In the genomic region with DNA sequence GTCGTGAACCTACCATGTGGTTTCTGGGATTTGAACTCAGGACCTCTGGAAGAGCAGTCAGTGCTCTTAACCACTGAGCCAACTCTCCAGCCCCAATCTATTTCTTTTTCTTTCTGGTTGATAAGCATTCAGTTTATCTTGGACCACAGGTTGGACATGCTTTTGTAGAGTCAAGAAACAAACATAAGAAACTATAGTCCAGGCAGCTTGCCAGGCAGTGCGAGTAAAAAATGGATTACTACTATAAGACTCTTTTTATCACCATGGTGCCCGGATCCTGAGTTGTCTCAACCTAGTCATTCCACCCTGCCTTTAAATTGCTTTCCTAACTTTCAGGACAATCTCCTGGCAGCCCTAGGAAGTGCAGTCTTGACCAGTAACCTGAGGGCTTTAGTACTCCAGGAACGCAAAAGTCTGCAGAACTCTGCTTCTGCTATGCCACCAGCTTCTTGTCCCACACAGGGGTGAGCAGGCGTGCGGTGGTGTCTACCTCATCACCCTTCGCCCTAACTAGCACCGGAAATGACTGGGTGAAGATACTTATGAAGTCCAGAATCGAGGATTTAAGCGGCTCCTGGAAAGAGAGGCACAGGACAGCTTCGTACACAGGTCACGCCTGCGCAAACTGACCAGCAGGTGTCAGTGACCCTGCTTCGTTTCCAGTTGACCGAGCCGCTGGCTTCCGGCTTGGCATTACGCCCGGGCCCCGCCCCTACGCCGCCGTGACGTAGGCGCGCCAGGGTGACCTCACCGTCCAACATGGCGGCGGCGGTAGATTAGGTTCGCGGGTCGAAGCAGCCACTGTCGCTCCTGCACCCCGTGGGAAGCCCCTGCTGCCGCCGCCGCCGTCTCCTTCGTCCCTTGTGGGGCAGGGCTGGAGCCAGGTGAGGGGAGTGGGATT, we compare ENCODE assay signal across 8 mouse cellular contexts. TPM values are rescaled to one million over a fixed set of nuclear protein-coding genes. Genes with fewer than 3 reads are reported as not detected.
DNase-seq lines count a peak whose midpoint lies in the region; ATAC-seq and TF ChIP-seq lines count a peak whose summit lies in the region.

Bcl2l13 (plus strand) TSS at position 739 of the 901 bp plus-strand sequence.

- peak within 1 kb of the TSS; percentile 95 for H3K4me3 ChIP-seq in C2C12 (ENCODE audit: insufficient read depth, poor library complexity, severe bottlenecking)
- peak within 1 kb of the TSS; percentile 95 for H3K4me3 ChIP-seq in heart, embryonic 13.5 days
- H3K4me3 ChIP-seq in liver, embryonic 12.5 days: peak within 1 kb of the TSS; percentile 85
- H3K4me3 ChIP-seq in stomach, embryonic 15.5 days (replicated peaks): peak within 1 kb of the TSS; percentile 94

- WGBS in heart, embryonic 13.5 days: 4% methylated on average over 40 of the region's 40 CpGs
- 2% methylated on average over 40 of the region's 40 CpGs for WGBS in liver, embryonic 12.5 days (ENCODE audit: insufficient replicate concordance)
- WGBS in stomach, embryonic 15.5 days: 3% methylated on average over 40 of the region's 40 CpGs

- peaks cover 47% of the 10 kb centered on the region for H3K79me2 ChIP-seq in C2C12 (ENCODE audit: control insufficient read depth, insufficient read depth)

- peak within 1 kb of the TSS; percentile 100 for H3K9ac ChIP-seq in heart, embryonic 13.5 days
- peak within 1 kb of the TSS; percentile 98 for H3K9ac ChIP-seq in liver, embryonic 12.5 days
- H3K9ac ChIP-seq in stomach, embryonic 15.5 days: peak within 1 kb of the TSS; percentile 97

- TF ChIP-seq POLR2A in brain, embryonic 14.5 days (IDR thresholded peaks at IDR 0.05; ENCODE audit: borderline replicate concordance, extremely low read depth, insufficient read depth, insufficient read length, poor library complexity, severe bottlenecking): peak; percentile 78

- peaks cover 31% of the 10 kb centered on the region for H3K79me3 ChIP-seq in C2C12 (ENCODE audit: low read depth)

- no peaks in the 10 kb centered on the region for H3K27me3 ChIP-seq in C2C12 (ENCODE audit: control insufficient read depth, insufficient read depth, insufficient read length)
- H3K27me3 ChIP-seq in heart, embryonic 13.5 days (replicated peaks): no peaks in the 10 kb centered on the region
- no peaks in the 10 kb centered on the region for H3K27me3 ChIP-seq in liver, embryonic 12.5 days (replicated peaks)
- no peaks in the 10 kb centered on the region for H3K27me3 ChIP-seq in stomach, embryonic 15.5 days (replicated peaks)

- peak; percentile 83 for ATAC-seq in erythroid progenitor cell, adult 5-6 weeks (replicated peaks; ENCODE audit: low FRiP score, poor library complexity, severe bottlenecking)
- peak; percentile 94 for ATAC-seq in heart, embryonic 13.5 days (ENCODE audit: extremely low read depth, insufficient number of reproducible peaks, low FRiP score, low TSS enrichment)
- ATAC-seq in liver, embryonic 12.5 days: peak; percentile 76
- ATAC-seq in stomach, embryonic 15.5 days (ENCODE audit: insufficient read depth, low FRiP score, low read depth): peak; percentile 83

- H3K4me2 ChIP-seq in heart, embryonic 13.5 days: peak within 1 kb of the TSS; percentile 75
- H3K4me2 ChIP-seq in liver, embryonic 12.5 days: peak within 1 kb of the TSS; percentile 74
- H3K4me2 ChIP-seq in stomach, embryonic 15.5 days: peak within 1 kb of the TSS; percentile 68

- peak; percentile 56 for TF ChIP-seq CTCF in C2C12 (IDR thresholded peaks at IDR 0.05; ENCODE audit: control insufficient read depth, insufficient read depth, insufficient read length)
- TF ChIP-seq CTCF in brain, embryonic 14.5 days (IDR thresholded peaks at IDR 0.05; ENCODE audit: borderline replicate concordance, extremely low read depth, insufficient read depth, insufficient read length): peak; percentile 16; the same call in 1 of the 2 replicates

- peak within 1 kb of the TSS; percentile 89 for H3ac ChIP-seq in C2C12 (ENCODE audit: control insufficient read depth, insufficient read length, low read depth)

- DNase-seq in brain, embryonic 14.5 days (ENCODE audit: low read depth): peak; percentile 93
- DNase-seq in kidney, postnatal 10 days: peak; percentile 98
- DNase-seq in natural killer cell, adult 2 months (ENCODE audit: low spot score in 2 of 2): peak; percentile 97 to 98

- H3K27ac ChIP-seq in heart, embryonic 13.5 days (replicated peaks): peak within 1 kb of the TSS; percentile 97
- H3K27ac ChIP-seq in liver, embryonic 12.5 days: peak within 1 kb of the TSS; percentile 97
- peak within 1 kb of the TSS; percentile 96 for H3K27ac ChIP-seq in stomach, embryonic 15.5 days

- peaks cover 19% of the 10 kb centered on the region for H3K4me1 ChIP-seq in heart, embryonic 13.5 days
- peaks cover 77% of the 10 kb centered on the region for H3K4me1 ChIP-seq in liver, embryonic 12.5 days
- 0 out of 2 replicates have a peak, but pooled peaks cover 4% of the 10 kb centered on the region for H3K4me1 ChIP-seq in stomach, embryonic 15.5 days

- H3K9me3 ChIP-seq in heart, embryonic 13.5 days: no peaks in the 10 kb centered on the region
- H3K9me3 ChIP-seq in liver, embryonic 12.5 days (replicated peaks): no peaks in the 10 kb centered on the region
- H3K9me3 ChIP-seq in stomach, embryonic 15.5 days: no peaks in the 10 kb centered on the region

- no peaks in the 10 kb centered on the region for H3K36me3 ChIP-seq in C2C12 (ENCODE audit: control insufficient read depth, insufficient read depth)
- H3K36me3 ChIP-seq in heart, embryonic 13.5 days: peaks cover 18% of the 10 kb centered on the region
- peaks cover 23% of the 10 kb centered on the region for H3K36me3 ChIP-seq in liver, embryonic 12.5 days
- peaks cover 3% of the 10 kb centered on the region; the same call in 1 of the 2 replicates for H3K36me3 ChIP-seq in stomach, embryonic 15.5 days

TF ChIP-seq in C2C12, 6 proteins besides CTCF, POLR2A, EP300 and RAD21:
- TF ChIP-seq MYOG (IDR thresholded peaks at IDR 0.05; ENCODE audit: control insufficient read depth, extremely low read depth, insufficient read length) (no peak), MAX (IDR thresholded peaks at IDR 0.05) (peak; percentile 40)

RNA-seq across cellular contexts. Expression of gene Bcl2l13, which starts in this region (rescaled TPM):
- 24.6 TPM for polyA plus RNA-seq in C2C12 (2012; fragmentation: generic; extraction: Trizol)
- 31.3 and 34.7 TPM in 2 replicates for polyA plus RNA-seq in brain, embryonic 14.5 days (2012; rRNA removed)
- 41.8 and 60.8 TPM in 2 replicates for total RNA-seq in erythroid progenitor cell, adult 5-6 weeks (2015; ENCODE audit: low replicate concordance)
- 36.0 and 47.5 TPM in 2 replicates for total RNA-seq in erythroid progenitor cell, adult 5-6 weeks (2017; ENCODE audit: low replicate concordance)
- 26.5 and 27.1 TPM in 2 replicates for polyA plus RNA-seq in heart, embryonic 13.5 days (2015; fragmentation: Nextera tagmentation; extraction: Ambion mirVana)
- polyA plus RNA-seq in liver, embryonic 12.5 days (2016; fragmentation: Nextera tagmentation; extraction: Ambion mirVana): 50.3 and 50.6 TPM in 2 replicates
- polyA plus RNA-seq in stomach, embryonic 15.5 days (2015; fragmentation: Nextera tagmentation; extraction: Ambion mirVana): 26.8 and 28.8 TPM in 2 replicates

Comparison
In these comparisons a context has a peak if more than half of its experiments do, and no peak if none do; other contexts are left out.
1. Peak in every context shown above with its lines: DNase-seq, ATAC-seq, H3K4me3 ChIP-seq and H3K27ac ChIP-seq.